Mouse (Mus musculus) spleen, adult 2 months (tissue): ENCODE data around the gene Gm17655. TPM values are rescaled to one million over a fixed set of nuclear protein-coding genes. Genes with fewer than 3 reads are reported as not detected.
A peak's percentile ranks its signal among the peaks of the same experiment; 100 is the strongest.
"Not testable (repeated sequence)": the region's sequence is repeated elsewhere in the genome, so short reads cannot be mapped to it uniquely, and the experiment has no call there.

Experiments used
- DNase-seq, 2 experiments: peaks; one replicate each; pipeline versions ENCODE4 v3.0.0 to v3.0.0-alpha.2; 2012 to 2021; ENCODE audit warnings: low spot score in 2 of 2, low read depth in 1 of 2
- H3K27ac ChIP-seq: fragments of 200-500 bp; 2 replicates; pipeline ENCODE4 v1.5.1; 2012; ENCODE audit warnings: low read length, inconsistent platforms; ENCODE audit not compliant: insufficient read depth
- H3K27me3 ChIP-seq: fragments of 200-500 bp; 2 replicates; pipeline ENCODE4 v1.6.1; 2012; ENCODE audit warnings: mild to moderate bottlenecking, moderate library complexity, low read length, inconsistent platforms; ENCODE audit not compliant: control insufficient read depth, insufficient read depth
- H3K36me3 ChIP-seq: fragments of 200-500 bp; 2 replicates; pipeline ENCODE4 v1.6.1; 2012; ENCODE audit warnings: mild to moderate bottlenecking, low read length, inconsistent platforms; ENCODE audit not compliant: control insufficient read depth, insufficient read depth
- H3K4me1 ChIP-seq: fragments of 200-500 bp; 2 replicates; pipeline ENCODE4 v1.6.1; 2011; ENCODE audit warnings: inconsistent platforms; ENCODE audit not compliant: control insufficient read depth, insufficient read depth, insufficient read length
- H3K4me3 ChIP-seq: fragments of 200-500 bp; 2 replicates; pipeline ENCODE4 v1.5.1; 2011; ENCODE audit warnings: mild to moderate bottlenecking, inconsistent platforms; ENCODE audit not compliant: insufficient read depth, insufficient read length; ENCODE audit errors: extremely low read depth
- CTCF ChIP-seq: fragments of 200-500 bp; IDR thresholded peaks from 2 replicates; pipeline ENCODE4 v1.5.1; 2011; ENCODE audit warnings: mild to moderate bottlenecking, inconsistent platforms; ENCODE audit not compliant: insufficient read depth, insufficient read length, insufficient replicate concordance; ENCODE audit errors: extremely low read depth
- POLR2A ChIP-seq: fragments of 200-500 bp; IDR thresholded peaks from 2 replicates; pipeline ENCODE4 v1.6.1; 2011; ENCODE audit warnings: low read depth, low read length, inconsistent platforms
- WGBS: fragments of 180-500 bp; shearing (Covaris S2); methylation state at CpG from one replicate; pipeline ENCODE4 v1.1.7; 2018; 5-methylcytosine and 5-hydroxymethylcytosine counted together
- polyA plus RNA-seq: library from polyadenylated mRNA; depleted of rRNA; stranded (reverse); fragments of >200 nt; gene quantifications from 2 replicates; pipeline ENCODE4 v1.2.3, GENCODE M21; 2012; rRNA removed

The Gm17655 gene
- 0.09 and 0.41 TPM in 2 replicates for polyA plus RNA-seq

GRCm38 (mm10) chr5:110072413-110072812 is at the start of gene Gm17655:
Gene Gm17655 (minus strand): TSS chr5:110072513.
- WGBS = 93% methylated on average over 2 of the region's 2 CpGs
- not testable (repeated sequence) for H3K27me3 ChIP-seq, H3K4me3 ChIP-seq, H3K4me1 ChIP-seq, H3K27ac ChIP-seq, DNase-seq, H3K36me3 ChIP-seq

GRCm38 (mm10) chr5:110109991-110110441 is 37.7 kb upstream of the Gm17655 start, which contains the start of gene Zfp605:
Gene Zfp605 (plus strand): TSS chr5:110110092.
- H3K4me3 ChIP-seq = peak within 1 kb of the TSS; percentile 67
- TF ChIP-seq POLR2A (no peak), CTCF (no peak)
- peaks cover 5% of the 10 kb centered on the region for H3K36me3 ChIP-seq
- H3K4me1 ChIP-seq = peaks cover 4% of the 10 kb centered on the region
- 1% methylated on average over 12 of the region's 12 CpGs for WGBS
- peak; percentile 74 to 76 for DNase-seq
- peak within 1 kb of the TSS; percentile 77 for H3K27ac ChIP-seq
- no peaks in the 10 kb centered on the region for H3K27me3 ChIP-seq

GRCm38 (mm10) chr5:110108305-110108628 is 36.0 kb upstream of the Gm17655 start:
- Histone ChIP-seq H3K4me3 (peak overlapping the region; percentile 89), H3K4me1 (peaks cover 4% of the 10 kb centered on the region), H3K36me3 (peaks cover 21% of the 10 kb centered on the region), H3K27ac (peak overlapping the region; percentile 85; the same call in 1 of the 2 replicates), H3K27me3 (no peaks in the 10 kb centered on the region)
- DNase-seq = no peak
- 2% methylated on average over 7 of the region's 7 CpGs for WGBS
- TF ChIP-seq CTCF (no peak), POLR2A (no peak)

GRCm38 (mm10) chr5:110107581-110108304 is 35.4 kb upstream of the Gm17655 start, which contains the start of gene Gtpbp6:
Gene Gtpbp6 (minus strand): TSS chr5:110108197.
- DNase-seq = peak; percentile 88 to 92
- WGBS = under 1% methylated on average over 71 of the region's 71 CpGs
- peaks cover 21% of the 10 kb centered on the region for H3K36me3 ChIP-seq

GRCm38 (mm10) chr5:110106901-110107564 is 34.7 kb upstream of the Gm17655 start:
- 35% methylated on average over 41 of the region's 41 CpGs for WGBS
- Histone ChIP-seq H3K27me3 (no peaks in the 10 kb centered on the region), H3K27ac (peak overlapping the region; percentile 85), H3K36me3 (peaks cover 20% of the 10 kb centered on the region), H3K4me1 (peaks cover 4% of the 10 kb centered on the region), H3K4me3 (peak overlapping the region; percentile 89)
- DNase-seq = peak in 1 of 2 experiments; percentile 30
- TF ChIP-seq POLR2A (no peak), CTCF (no peak)

More at GRCm38 (mm10) chr5:110107581-110108304, 35.4 kb upstream of the Gm17655 start, which contains the start of gene Gtpbp6:
- Histone ChIP-seq H3K4me1 (peaks cover 4% of the 10 kb centered on the region), H3K27me3 (no peaks in the 10 kb centered on the region), H3K4me3 (peak within 1 kb of the TSS; percentile 89), H3K27ac (peak within 1 kb of the TSS; percentile 85)
- TF ChIP-seq CTCF (no peak), POLR2A (peak; percentile 40)

GRCm38 (mm10) chr5:110106140-110106871 is 34.0 kb upstream of the Gm17655 start:
- TF ChIP-seq CTCF = no peak
- no peak for TF ChIP-seq POLR2A
- DNase-seq = no peak
- H3K27me3 ChIP-seq = no peaks in the 10 kb centered on the region
- WGBS = 94% methylated on average over 26 of the region's 26 CpGs
- peaks cover 20% of the 10 kb centered on the region for H3K36me3 ChIP-seq
- no peak overlapping the region for H3K27ac ChIP-seq
- H3K4me1 ChIP-seq = peaks cover 9% of the 10 kb centered on the region
- no peak overlapping the region for H3K4me3 ChIP-seq
